Mouse (Mus musculus): ENCODE results near the gene Thbs2.
"Not testable (repeated sequence)": the region's sequence is repeated elsewhere in the genome, so short reads cannot be mapped to it uniquely, and the experiment has no call there.

The Thbs2 gene

GRCm38 (mm10) chr17:14635546-14636323 lies 58.3 kb downstream of the Thbs2 start:
- no peak for DNase-seq (ENCODE audit: extremely low spot score)

- no peak for DNase-seq (ENCODE audit: extremely low spot score)
Measured at GRCm38 (mm10) chr17:14628901-14629300, 65.1 kb downstream of the Thbs2 start.

GRCm38 (mm10) chr17:14627828-14628338 lies 66.2 kb downstream of the Thbs2 start:
- no peak for DNase-seq (ENCODE audit: extremely low spot score)

- peak; percentile 36 for DNase-seq (ENCODE audit: extremely low spot score)
Measured at GRCm38 (mm10) chr17:14624433-14624832, 69.6 kb downstream of the Thbs2 start.

- not testable (repeated sequence) for DNase-seq (ENCODE audit: extremely low spot score)
Measured at GRCm38 (mm10) chr17:14621006-14621405, 73.0 kb downstream of the Thbs2 start.

GRCm38 (mm10) chr17:14620037-14620436 lies 74.0 kb downstream of the Thbs2 start:
- DNase-seq (ENCODE audit: extremely low spot score) = no peak

GRCm38 (mm10) chr17:14619038-14619437 lies 75.0 kb downstream of the Thbs2 start:
- no peak for DNase-seq (ENCODE audit: extremely low spot score)
